Mouse (Mus musculus): ENCODE measurements at regions not wholly inside any gene's neighbourhood (a gene's known extent, or its start where the extent isn't known, plus 50 kb on each side); places are given as distances from the start of the nearest gene placed in this dataset.
"Not testable (repeated sequence)": the region's sequence is repeated elsewhere in the genome, so short reads cannot be mapped to it uniquely, and the experiment has no call there.

GRCm38 (mm10) chr6:81815248-81815961 lies 108.1 kb upstream of the Gcfc2 start:
- DNase-seq (ENCODE audit: low read depth, low spot score) = no peak

DNA sequence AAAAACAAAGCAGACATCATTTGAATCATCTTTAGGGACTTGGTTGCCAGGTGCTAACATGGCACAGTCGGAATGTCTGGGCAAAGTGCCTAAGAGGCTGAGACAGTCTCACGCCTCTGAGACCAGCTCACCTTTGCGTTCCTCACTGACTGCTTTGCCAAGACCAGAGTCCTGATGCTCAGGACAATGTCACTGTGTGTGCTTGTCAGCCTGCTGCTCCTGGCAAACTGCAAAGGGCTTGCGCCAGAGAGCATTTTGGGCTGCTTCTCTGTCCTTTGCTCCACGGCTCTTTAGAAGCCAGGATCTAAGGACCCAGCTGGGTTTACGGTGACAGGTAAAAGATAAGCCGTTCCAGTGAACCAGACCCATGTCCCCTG lies 107.5 kb upstream of the Gcfc2 start:
- DNase-seq (ENCODE audit: low read depth, low spot score) = no peak

DNA sequence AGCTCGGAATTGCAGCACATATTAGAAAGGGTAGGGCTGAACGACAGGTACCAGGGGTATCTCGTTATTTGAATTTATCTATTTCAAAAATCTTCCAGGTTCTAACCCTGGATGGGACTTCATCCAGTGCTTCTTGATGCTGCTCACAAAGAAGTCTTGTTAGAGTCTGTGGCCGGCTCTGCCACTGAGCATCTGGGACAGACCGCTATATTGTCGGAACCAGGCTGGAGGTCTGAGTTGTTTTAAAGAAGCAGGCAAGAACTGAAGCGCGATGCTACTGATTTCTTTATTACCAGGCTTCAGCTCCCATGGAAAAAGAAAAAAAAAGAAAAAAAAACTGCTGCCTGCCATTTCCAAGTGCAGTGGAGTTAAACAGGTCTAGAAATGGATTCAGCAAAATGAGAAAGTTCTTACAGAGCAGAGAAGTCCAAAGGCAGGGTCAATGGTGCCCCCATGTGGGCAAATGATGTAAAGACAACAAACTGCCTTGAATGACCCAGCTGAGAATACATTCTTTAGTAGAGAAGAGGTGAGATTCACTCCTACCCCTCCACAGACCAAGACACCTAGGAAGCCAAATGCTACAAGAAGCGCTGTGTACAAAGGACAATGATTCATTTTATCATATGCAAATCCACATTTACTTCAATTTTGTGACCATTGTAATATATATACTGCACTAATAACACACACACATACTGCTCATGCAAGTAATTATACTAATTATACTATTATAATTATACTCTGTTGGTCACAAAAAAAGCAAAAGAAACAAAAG lies 106.2 kb upstream of the Gcfc2 start:
- DNase-seq (ENCODE audit: low read depth, low spot score) = peak; percentile 78

- DNase-seq (ENCODE audit: low read depth, low spot score) = no peak
Observed at GRCm38 (mm10) chr6:81818573-81818972, 104.9 kb upstream of the Gcfc2 start.

- no peak for DNase-seq (ENCODE audit: low read depth, low spot score)
Observed at GRCm38 (mm10) chr6:81820078-81820477, 103.4 kb upstream of the Gcfc2 start.

GRCm38 (mm10) chr6:81839474-81840153 lies 83.9 kb upstream of the Gcfc2 start:
- peak; percentile 75 for DNase-seq (ENCODE audit: low read depth, low spot score)

DNA sequence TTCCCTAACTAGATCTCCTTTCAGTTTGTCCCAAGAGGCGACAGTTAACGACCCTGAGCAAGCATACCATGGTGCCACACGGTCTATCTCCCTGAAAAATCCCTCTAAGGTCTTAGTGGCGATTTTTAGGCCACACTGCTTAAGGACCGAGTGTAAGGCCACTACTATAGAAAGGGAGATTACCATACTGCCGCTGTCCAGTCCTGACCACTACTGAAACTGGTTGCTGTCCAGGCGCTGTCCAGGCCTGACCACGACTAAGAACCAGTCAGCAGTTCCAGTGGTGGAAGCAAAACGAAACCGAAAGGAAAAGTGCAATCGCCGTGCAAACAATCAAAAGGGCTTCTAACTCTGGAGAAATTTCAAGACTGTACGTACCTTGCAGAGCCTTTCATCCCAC lies 55.3 kb upstream of the Gcfc2 start:
- DNase-seq (ENCODE audit: low read depth, low spot score) = not testable (repeated sequence)

Measured in telencephalon, adult 2 months (tissue).